Mouse (Mus musculus) macrophage (primary cell): Measurements from ENCODE around the gene Col4a2. TPM values are rescaled to one million over a fixed set of nuclear protein-coding genes. Genes with fewer than 3 reads are reported as not detected.

Experiments used
- H3K27ac ChIP-seq: fragments of 350-480 bp; formaldehyde crosslinking; 2 replicates; pipeline ENCODE4 v1.9.0; 2021
- H3K36me3 ChIP-seq: fragments of 350-480 bp; formaldehyde crosslinking; 2 replicates; pipeline ENCODE4 v1.9.0; 2021; ENCODE audit errors: inconsistent target
- H3K4me3 ChIP-seq: fragments of 350-480 bp; formaldehyde crosslinking; 2 replicates; pipeline ENCODE4 v1.9.0; 2021; ENCODE audit errors: inconsistent target
- H3K79me2 ChIP-seq: fragments of 350-480 bp; formaldehyde crosslinking; 2 replicates; pipeline ENCODE4 v1.9.0; 2021; ENCODE audit errors: inconsistent target
- WGBS: methylation state at CpG from one replicate; pipeline ENCODE4 v1.1.7; 2026; ENCODE audit warnings: inconsistent platforms; ENCODE audit not compliant: missing documents; 5-methylcytosine and 5-hydroxymethylcytosine counted together
- polyA plus RNA-seq: library from polyadenylated mRNA; stranded (reverse); fragments of 250-400 nt; gene quantifications from 3 replicates; pipeline ENCODE4 v1.2.4, GENCODE M21; 2018; ENCODE audit warnings: inconsistent platforms

The Col4a2 gene
- polyA plus RNA-seq, 1 experiment from 2014 or later = 0.19 TPM

DNA sequence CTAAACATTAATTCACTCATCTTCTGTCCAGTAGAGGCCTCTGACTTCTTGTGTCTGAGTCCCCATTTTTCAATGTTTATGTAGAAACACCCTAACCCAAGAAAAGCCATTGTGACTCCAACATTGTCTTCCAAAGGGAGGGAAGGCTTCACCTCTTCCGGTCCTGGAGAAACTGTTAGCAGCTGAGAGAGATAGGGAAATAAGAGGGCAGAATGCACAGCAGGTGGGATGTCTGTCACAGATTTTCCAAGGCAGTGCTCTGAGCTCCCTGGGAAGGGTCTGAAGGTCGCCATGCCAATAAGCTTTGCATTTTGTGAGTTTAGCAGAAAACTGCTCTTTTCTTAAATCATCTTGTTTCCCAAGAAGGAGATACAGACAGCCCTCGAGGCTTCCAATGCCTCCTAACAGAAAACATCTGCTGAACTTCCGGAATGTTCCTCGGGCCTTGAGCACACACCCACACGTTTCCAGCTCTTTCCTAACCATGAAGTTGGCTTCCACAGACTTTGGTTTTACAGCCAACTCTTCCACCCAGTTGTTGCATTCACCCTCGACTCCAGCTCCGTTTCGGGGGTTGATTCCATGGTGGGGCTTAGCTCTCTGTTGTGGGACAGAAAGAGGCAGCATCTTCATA, 72.8 kb downstream of the Col4a2 start:
- no peak overlapping the region for H3K27ac ChIP-seq
- no peaks in the 10 kb centered on the region for H3K79me2 ChIP-seq
- no peaks in the 10 kb centered on the region for H3K36me3 ChIP-seq
- H3K4me3 ChIP-seq = no peak overlapping the region
- 91% methylated on average over 9 of the region's 9 CpGs for WGBS

DNA sequence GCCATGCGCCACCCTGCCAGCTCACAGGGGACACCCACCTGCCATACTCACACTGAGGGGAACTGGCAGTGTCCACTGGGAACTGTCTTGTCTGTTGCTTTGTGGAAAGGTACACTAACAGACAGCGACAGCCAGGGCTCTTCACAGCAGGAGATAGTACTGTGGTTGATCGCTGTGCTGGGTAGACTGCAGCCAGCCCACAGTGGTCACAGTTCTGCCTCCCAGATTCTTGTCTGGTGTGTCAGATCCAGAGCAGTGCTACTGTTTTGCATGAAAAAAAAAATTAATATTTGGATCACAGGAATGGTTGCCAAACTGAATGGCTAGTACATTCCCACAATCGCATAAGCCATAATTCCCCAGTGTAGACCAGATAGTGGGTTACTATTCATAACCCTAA, 74.7 kb downstream of the Col4a2 start:
- Histone ChIP-seq H3K79me2 (no peaks in the 10 kb centered on the region), H3K4me3 (no peak overlapping the region), H3K27ac (no peak overlapping the region), H3K36me3 (no peaks in the 10 kb centered on the region)
- WGBS = 90% methylated on average over 4 of the region's 4 CpGs

DNA sequence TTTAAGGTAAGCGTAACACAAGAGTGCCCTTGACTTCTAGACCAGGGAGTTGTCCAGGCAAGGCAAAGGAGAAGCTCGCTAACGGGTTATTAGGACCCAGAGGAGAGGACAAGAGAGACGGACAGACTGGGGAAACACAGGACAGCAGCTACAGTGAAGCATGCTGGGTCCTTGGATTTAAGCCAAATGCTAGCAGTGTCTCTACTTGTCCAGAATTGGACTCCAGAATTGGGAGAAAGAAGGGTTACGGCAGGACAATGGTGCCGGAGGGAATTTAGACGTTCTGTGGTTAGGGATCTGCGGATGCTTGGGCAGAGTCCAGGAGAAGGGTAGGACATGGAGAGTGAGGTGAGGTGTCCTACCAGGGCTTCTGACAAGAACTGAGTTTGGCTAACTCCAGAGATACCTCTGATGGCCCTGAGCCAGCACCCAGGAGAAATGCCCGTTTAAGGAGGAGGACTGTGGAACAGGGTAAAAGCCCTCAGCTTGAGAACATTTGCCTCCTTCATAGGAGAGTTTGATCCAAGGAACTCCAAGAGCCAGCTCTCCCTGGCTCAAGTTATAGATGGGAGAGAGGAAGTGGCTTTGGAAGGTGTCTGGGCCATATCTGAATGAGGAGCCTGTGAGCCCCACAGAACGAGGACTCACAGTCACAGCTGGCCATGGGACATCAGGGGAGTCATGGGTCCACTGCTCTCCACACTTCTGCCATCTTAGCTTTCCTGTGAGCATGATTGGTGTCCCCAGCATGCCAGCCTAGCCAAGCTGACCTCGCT, 76.9 kb downstream of the Col4a2 start:
- WGBS = 85% methylated on average over 11 of the region's 11 CpGs
- Histone ChIP-seq H3K79me2 (no peaks in the 10 kb centered on the region), H3K36me3 (no peaks in the 10 kb centered on the region), H3K4me3 (no peak overlapping the region), H3K27ac (no peak overlapping the region)

DNA sequence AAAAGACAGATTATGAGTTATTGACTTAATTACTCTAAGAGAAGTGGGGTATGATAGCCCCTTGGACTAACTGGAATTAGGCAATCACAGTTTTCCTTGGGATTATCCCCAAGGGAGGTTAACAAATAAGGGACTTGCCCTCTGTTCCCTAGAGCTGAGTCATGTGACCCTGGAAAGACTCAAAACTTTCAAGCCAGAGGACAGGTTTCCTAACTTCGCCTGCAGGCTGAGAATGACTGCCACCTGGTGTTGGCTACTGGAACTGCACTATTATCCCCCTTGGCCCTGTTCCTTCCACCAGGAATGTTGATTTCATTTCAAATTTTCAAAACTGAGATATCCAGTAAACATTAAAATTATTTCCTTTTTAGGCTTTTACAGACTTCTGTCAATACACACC, 80.1 kb downstream of the Col4a2 start:
- H3K36me3 ChIP-seq = no peaks in the 10 kb centered on the region
- H3K4me3 ChIP-seq = no peak overlapping the region
- no peak overlapping the region for H3K27ac ChIP-seq
- H3K79me2 ChIP-seq = no peaks in the 10 kb centered on the region
- WGBS = 25% methylated on average over 1 of the region's 1 CpGs

DNA sequence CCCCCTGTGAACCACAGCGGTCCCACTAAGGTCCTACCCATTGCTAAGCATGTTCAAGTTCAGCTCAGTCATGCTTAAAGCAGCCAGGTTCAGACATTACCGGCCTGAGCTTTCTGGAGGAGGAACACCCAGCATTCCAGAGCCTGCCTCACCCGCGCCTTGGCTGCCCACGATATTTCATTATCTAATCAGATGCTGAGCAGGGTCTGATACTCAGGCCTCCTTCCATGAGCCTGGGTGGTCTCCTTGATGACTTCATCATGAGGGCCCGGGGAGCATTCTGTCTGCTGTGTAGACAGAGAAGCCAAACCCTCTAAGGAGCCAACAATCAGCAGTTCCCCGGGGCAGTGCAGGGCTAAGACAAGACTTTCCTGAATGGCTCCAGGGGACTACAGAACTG, 80.6 kb downstream of the Col4a2 start:
- no peak overlapping the region for H3K4me3 ChIP-seq
- WGBS = 31% methylated on average over 7 of the region's 7 CpGs
- no peaks in the 10 kb centered on the region for H3K79me2 ChIP-seq
- H3K27ac ChIP-seq = no peak overlapping the region
- H3K36me3 ChIP-seq = no peaks in the 10 kb centered on the region

DNA sequence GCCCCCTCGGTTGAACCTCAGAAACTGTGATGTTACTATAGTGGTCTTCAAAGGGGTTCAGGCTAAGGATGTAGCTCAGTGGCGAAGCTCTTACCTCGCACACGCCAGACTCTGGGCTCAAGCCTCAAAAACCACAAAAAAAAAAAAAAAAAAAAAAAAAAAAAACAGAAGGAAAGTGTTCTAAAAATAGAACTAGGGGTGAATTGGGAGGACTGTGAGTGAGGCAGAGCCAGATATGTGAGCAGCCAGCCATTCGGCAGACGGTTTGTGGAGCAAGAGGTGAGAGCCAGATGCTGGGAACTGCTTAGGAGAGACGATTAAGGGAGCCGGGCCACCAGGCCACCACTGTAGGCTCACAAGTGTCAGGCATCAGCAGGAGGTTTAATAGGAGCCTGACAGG, 81.0 kb downstream of the Col4a2 start:
- Histone ChIP-seq H3K36me3 (no peaks in the 10 kb centered on the region), H3K4me3 (no peak overlapping the region), H3K27ac (no peak overlapping the region), H3K79me2 (no peaks in the 10 kb centered on the region)
- WGBS = 13% methylated on average over 8 of the region's 8 CpGs

DNA sequence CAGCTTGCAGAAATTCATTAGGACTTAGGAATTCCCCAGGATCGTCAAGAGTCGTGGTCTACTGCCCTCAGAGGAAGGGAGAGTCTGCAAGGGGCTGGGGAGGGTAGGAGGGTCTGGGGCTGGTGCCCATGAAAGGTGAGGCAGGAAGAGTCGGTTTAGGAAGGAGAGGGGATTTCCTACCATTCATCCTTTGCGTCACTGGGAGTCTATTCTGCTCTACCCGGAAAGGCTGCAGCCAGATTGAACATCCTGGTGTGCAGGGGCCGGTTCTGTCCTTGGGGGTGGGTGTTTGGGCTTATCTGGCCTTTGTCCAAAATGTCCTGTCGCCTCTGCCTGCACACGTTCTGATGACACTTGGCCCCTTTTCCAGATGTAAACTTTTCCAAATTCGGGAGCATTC, 82.2 kb downstream of the Col4a2 start:
- Histone ChIP-seq H3K4me3 (no peak overlapping the region), H3K27ac (no peak overlapping the region), H3K36me3 (no peaks in the 10 kb centered on the region), H3K79me2 (no peaks in the 10 kb centered on the region)
- WGBS = 79% methylated on average over 9 of the region's 9 CpGs

DNA sequence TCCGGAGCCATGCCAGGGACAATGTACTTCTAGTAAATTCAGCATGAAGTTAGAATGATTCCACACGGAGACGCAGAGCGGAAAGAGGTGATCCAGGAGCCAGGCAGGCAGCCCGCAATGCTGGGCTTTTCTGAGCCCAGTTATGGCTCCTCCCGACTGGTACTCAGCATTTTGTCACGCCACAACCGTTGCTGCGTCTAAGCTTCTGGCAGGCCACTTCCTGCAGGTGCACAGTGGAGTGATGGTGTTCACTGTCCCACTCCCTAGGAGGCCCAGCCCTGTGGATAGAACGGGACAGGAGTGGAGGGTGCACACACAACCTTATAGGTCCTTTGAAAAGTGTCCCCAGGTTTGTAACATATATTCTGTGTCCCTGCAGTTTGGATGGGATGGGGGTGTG, 83.0 kb downstream of the Col4a2 start:
- 34% methylated on average over 10 of the region's 10 CpGs for WGBS
- Histone ChIP-seq H3K27ac (no peak overlapping the region), H3K79me2 (no peaks in the 10 kb centered on the region), H3K4me3 (no peak overlapping the region), H3K36me3 (no peaks in the 10 kb centered on the region)

DNA sequence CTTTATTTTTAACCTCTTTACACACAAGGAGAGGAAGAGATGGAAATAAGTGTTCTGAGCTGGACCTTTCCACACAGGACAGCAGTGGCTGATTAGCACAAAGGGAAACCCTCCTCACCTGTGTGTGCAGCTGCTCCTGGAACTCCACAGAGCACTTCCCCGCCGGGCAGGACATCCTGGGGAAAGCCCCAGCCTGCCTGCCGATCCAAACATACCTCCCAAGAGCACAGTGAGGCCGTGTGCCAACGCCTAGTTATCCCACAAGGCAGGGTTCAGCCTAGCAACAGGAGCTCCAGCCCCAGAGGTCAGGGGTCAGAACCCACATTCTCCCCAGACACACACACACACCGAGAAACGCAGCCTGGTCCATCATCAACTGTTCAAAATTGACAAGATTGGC, 83.5 kb downstream of the Col4a2 start:
- no peaks in the 10 kb centered on the region for H3K79me2 ChIP-seq
- 46% methylated on average over 7 of the region's 7 CpGs for WGBS
- no peak overlapping the region for H3K4me3 ChIP-seq
- H3K27ac ChIP-seq = no peak overlapping the region
- H3K36me3 ChIP-seq = no peaks in the 10 kb centered on the region

DNA sequence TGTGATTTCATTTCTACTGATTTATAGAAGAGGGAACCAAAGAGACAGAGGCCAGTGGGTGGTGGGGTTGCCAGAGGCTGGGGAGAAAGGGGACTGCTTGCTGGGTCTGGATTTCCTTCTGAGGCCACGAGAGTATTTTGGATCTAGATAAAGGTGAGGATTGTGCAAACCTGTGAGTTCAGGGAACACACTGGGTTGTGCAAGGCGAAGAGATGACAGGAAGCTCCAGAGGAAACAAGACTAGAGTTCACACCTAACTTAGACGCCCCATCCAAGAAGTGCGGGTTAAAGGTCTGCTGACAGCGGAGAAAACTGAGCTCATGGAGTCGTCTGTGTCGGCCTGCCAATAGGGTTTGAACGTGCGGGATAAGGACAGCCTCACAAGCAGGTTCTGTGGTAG, 84.5 kb downstream of the Col4a2 start:
- Histone ChIP-seq H3K79me2 (no peaks in the 10 kb centered on the region), H3K27ac (no peak overlapping the region), H3K4me3 (no peak overlapping the region), H3K36me3 (no peaks in the 10 kb centered on the region)
- 78% methylated on average over 9 of the region's 9 CpGs for WGBS

DNA sequence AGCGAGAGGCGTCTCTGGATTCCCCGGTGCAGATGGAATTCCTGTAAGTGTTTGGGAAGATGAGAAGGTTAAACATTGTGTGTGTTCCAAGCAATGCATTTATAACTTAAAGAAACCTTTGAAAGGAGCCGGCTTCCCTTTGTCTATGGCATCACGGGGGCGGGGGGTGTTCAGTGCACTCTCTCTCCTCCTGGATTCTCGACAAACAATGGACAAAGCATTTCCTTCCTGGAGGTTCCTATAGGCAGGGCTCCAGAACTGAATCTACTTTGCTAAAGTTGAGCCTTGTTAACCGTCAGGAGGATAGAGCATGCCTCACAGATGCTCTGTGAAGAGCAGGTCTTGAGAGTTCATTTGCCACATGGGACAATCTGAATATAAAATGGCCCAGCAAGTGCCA, 87.1 kb downstream of the Col4a2 start:
- 94% methylated on average over 8 of the region's 8 CpGs for WGBS

DNA sequence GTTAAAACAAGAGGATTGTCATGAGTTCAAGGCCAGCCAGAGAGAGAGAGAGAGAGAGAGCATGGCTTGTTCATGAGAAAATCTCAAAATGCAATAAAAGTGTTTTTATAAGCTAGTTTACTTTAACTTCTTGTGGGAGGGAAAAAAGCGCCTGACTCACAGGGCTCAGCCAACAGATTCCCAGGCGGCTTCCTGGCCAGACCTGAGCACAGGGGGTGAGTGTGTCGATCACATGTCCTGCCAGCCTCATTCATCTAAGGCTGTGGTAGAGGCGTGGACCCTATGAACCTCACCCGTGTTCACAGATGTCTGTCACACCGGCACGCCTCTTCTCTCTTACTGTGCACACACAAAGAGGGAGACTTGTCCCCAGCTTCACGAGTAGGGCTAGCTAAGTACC, 87.6 kb downstream of the Col4a2 start:
- H3K79me2 ChIP-seq = no peaks in the 10 kb centered on the region
- 82% methylated on average over 8 of the region's 8 CpGs for WGBS
- H3K27ac ChIP-seq = no peak overlapping the region
- no peaks in the 10 kb centered on the region for H3K36me3 ChIP-seq
- H3K4me3 ChIP-seq = no peak overlapping the region

More for the DNA sequence above, 87.1 kb downstream of the Col4a2 start:
- Histone ChIP-seq H3K27ac (no peak overlapping the region), H3K79me2 (no peaks in the 10 kb centered on the region), H3K4me3 (no peak overlapping the region), H3K36me3 (no peaks in the 10 kb centered on the region)

DNA sequence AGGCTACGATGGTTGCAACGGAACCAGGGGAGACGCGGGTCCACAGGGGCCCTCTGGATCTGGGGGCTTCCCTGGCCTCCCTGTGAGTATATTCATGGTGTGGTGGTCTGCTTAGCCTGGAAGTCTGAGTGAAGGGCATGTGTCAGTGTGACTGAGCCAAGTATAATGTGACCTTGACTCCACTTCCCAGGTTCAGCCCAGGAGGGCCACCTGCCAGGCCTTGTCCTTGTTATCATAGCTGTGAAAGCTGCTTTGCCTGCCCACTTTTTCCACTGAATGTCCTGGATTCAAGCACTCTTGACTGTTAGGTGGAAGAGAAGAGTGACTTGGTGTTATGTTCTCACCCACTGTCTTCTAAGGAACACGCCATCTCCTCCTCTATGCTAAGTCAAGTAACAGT, 88.6 kb downstream of the Col4a2 start:
- no peak overlapping the region for H3K4me3 ChIP-seq
- WGBS = 100% methylated on average over 5 of the region's 5 CpGs
- no peak overlapping the region for H3K27ac ChIP-seq
- no peaks in the 10 kb centered on the region for H3K79me2 ChIP-seq
- H3K36me3 ChIP-seq = no peaks in the 10 kb centered on the region

DNA sequence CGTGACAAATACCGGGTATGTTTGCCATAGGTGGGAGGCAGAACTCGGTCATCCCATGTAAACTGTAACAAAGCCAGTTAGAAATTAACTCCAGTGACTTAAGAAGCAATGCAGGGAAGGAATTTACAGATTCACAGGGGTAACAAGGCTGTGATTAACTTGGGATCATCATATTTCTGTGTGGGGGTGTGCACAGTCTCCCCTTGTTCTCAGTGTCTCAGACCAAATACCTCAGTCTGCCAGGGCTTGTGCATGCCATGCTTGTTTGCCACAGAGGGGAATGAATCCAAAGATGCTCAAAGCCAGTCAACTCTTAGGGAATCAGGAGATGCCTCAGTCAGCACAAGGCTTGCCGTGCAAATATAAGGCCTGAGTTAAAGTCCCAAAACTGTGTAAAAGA, 89.6 kb downstream of the Col4a2 start:
- Histone ChIP-seq H3K4me3 (no peak overlapping the region), H3K36me3 (no peaks in the 10 kb centered on the region)
- 95% methylated on average over 4 of the region's 4 CpGs for WGBS

DNA sequence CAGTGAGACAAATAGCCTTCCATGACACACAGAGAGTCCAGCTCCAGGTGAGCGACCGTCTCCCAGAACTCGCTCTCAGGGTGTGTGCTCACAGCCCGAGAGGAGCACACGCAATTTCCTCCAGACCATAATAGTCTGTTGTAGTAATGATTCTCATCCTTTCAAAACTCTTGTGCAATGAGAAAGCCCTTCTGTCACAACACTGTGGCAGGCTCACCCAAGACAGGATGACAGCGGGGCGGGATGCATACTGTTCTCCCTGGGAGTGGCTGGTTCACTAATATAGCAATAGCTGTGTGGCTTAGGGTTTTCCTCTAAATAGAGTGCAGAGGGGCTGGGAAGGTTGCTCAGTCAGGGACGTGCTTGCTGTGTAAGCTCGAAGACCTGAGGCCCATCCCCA, 91.2 kb downstream of the Col4a2 start:
- 38% methylated on average over 9 of the region's 9 CpGs for WGBS
- no peak overlapping the region for H3K4me3 ChIP-seq
- no peaks in the 10 kb centered on the region for H3K36me3 ChIP-seq
- no peaks in the 10 kb centered on the region for H3K79me2 ChIP-seq
- no peak overlapping the region for H3K27ac ChIP-seq

More for the DNA sequence above, 89.6 kb downstream of the Col4a2 start:
- H3K79me2 ChIP-seq = no peaks in the 10 kb centered on the region
- H3K27ac ChIP-seq = no peak overlapping the region
